In genomic region chr15:84072226-84072625, GRCm38 (mm10) we compare ENCODE assay signal across 9 mouse cellular contexts. TPM values are rescaled to one million over a fixed set of nuclear protein-coding genes. Genes with fewer than 3 reads are reported as not detected.
A peak's percentile ranks its signal among the peaks of the same experiment; 100 is the strongest.
DNase-seq lines count a peak whose midpoint lies in the region; ATAC-seq and TF ChIP-seq lines count a peak whose summit lies in the region.
"Had no signal": no experiment of that assay in that cellular context is flagged by ENCODE, and none has a peak within 500 bp of the region (broad histone marks: within the 10 kb centered on the region; RNA-seq: fewer than 3 reads in every experiment).

No protein-coding gene starts in this region.

- H3K9ac ChIP-seq in forebrain, embryonic 13.5 days = no peak overlapping the region
- H3K9ac ChIP-seq in kidney, postnatal 0 days (ENCODE audit: low read depth, low read length) = no peak overlapping the region
- H3K9ac ChIP-seq: liver, embryonic 13.5 days had no signal

- H3K27me3 ChIP-seq in forebrain, embryonic 13.5 days = peaks cover 25% of the 10 kb centered on the region; the same call in 1 of the 2 replicates
- H3K27me3 ChIP-seq in kidney, postnatal 0 days (ENCODE audit: insufficient read depth, low read length) = peaks cover 34% of the 10 kb centered on the region
- H3K27me3 ChIP-seq in small intestine, adult 2 months (ENCODE audit: control insufficient read depth, insufficient read depth, low read length) = peaks cover 12% of the 10 kb centered on the region

- H3K4me2 ChIP-seq in forebrain, embryonic 13.5 days = no peak overlapping the region
- H3K4me2 ChIP-seq in kidney, postnatal 0 days (ENCODE audit: low read length) = no peak overlapping the region
- H3K4me2 ChIP-seq: liver, embryonic 13.5 days had no signal

- DNase-seq in gastrocnemius, adult 18-20 months (ENCODE audit: low spot score) = peak; percentile 35
- DNase-seq in gastrocnemius, postnatal 25 days = no peak
- peak; percentile 65 for DNase-seq in A20 (ENCODE audit: low read depth, low spot score)
- DNase-seq in c-Kit-positive CD71-negative TER-119-negative erythroid progenitor cells, embryonic 14.5 days (ENCODE audit: low read depth) = peak; percentile 56
- DNase-seq in kidney, postnatal 0 days (ENCODE audit: low spot score) = peak; percentile 63
- DNase-seq in lung, adult 2 months = peak; percentile 25
- DNase-seq: liver, embryonic 13.5 days had no signal

- no peak for TF ChIP-seq POLR2A in lung, adult 2 months (IDR thresholded peaks at IDR 0.05; ENCODE audit: borderline replicate concordance, extremely low read depth, low read depth, low read length)
- TF ChIP-seq POLR2A in small intestine, adult 2 months (IDR thresholded peaks at IDR 0.05; ENCODE audit: low read depth, low read length) = no peak

- no peaks in the 10 kb centered on the region for H3K9me3 ChIP-seq in forebrain, embryonic 13.5 days (replicated peaks)
- H3K9me3 ChIP-seq in kidney, postnatal 0 days (replicated peaks; ENCODE audit: low read length) = no peaks in the 10 kb centered on the region
- H3K9me3 ChIP-seq: liver, embryonic 13.5 days had no signal

- 20% methylated on average over 7 of the region's 7 CpGs for WGBS in forebrain, embryonic 13.5 days
- WGBS in kidney, postnatal 0 days = 34% methylated on average over 7 of the region's 7 CpGs
- 25% methylated on average over 7 of the region's 7 CpGs for WGBS in lung, adult 2 months
- 36% methylated on average over 7 of the region's 7 CpGs for WGBS in small intestine, adult 2 months

- no peak overlapping the region for H3K27ac ChIP-seq in forebrain, embryonic 13.5 days
- no peak overlapping the region for H3K27ac ChIP-seq in kidney, postnatal 0 days
- no peak overlapping the region for H3K27ac ChIP-seq in small intestine, adult 2 months (ENCODE audit: insufficient read depth, low read depth, low read length)
- H3K27ac ChIP-seq: liver, embryonic 13.5 days had no signal

- ATAC-seq in forebrain, embryonic 13.5 days = peak; percentile 23
- ATAC-seq in kidney, postnatal 0 days (replicated peaks; ENCODE audit: low FRiP score, low read depth) = no peak

- H3K4me3 ChIP-seq in forebrain, embryonic 13.5 days = no peak overlapping the region
- H3K4me3 ChIP-seq in kidney, postnatal 0 days (replicated peaks; ENCODE audit: low read depth, low read length) = no peak overlapping the region
- H3K4me3 ChIP-seq in lung, adult 2 months (replicated peaks; ENCODE audit: extremely low read depth, low read depth, low read length) = no peak overlapping the region
- H3K4me3 ChIP-seq in small intestine, adult 2 months (ENCODE audit: low read depth, low read length) = no peak overlapping the region
- H3K4me3 ChIP-seq: liver, embryonic 13.5 days had no signal

- peaks cover 37% of the 10 kb centered on the region for H3K4me1 ChIP-seq in forebrain, embryonic 13.5 days
- no peaks in the 10 kb centered on the region for H3K4me1 ChIP-seq in kidney, postnatal 0 days (replicated peaks; ENCODE audit: insufficient read depth, low read length)
- H3K4me1 ChIP-seq in lung, adult 2 months (ENCODE audit: control insufficient read depth, insufficient read depth, low read length) = no peaks in the 10 kb centered on the region
- no peaks in the 10 kb centered on the region for H3K4me1 ChIP-seq in small intestine, adult 2 months (ENCODE audit: control insufficient read depth, insufficient read depth, insufficient read length, low read length)
- H3K4me1 ChIP-seq: liver, embryonic 13.5 days had no signal

- TF ChIP-seq CTCF in kidney, postnatal 0 days (IDR thresholded peaks at IDR 0.05; ENCODE audit: low read depth) = peak; percentile 63
- TF ChIP-seq CTCF in lung, adult 2 months (IDR thresholded peaks at IDR 0.05; ENCODE audit: insufficient read depth, low read length) = peak; percentile 50
- TF ChIP-seq CTCF in small intestine, adult 2 months (IDR thresholded peaks at IDR 0.05; ENCODE audit: extremely low read depth, insufficient read length, insufficient replicate concordance, low read depth, low read length) = peak; percentile 15; the same call in 1 of the 2 replicates

- peaks cover 7% of the 10 kb centered on the region; the same call in 1 of the 2 replicates for H3K36me3 ChIP-seq in forebrain, embryonic 13.5 days (ENCODE audit: poor library complexity, severe bottlenecking)
- no peaks in the 10 kb centered on the region for H3K36me3 ChIP-seq in kidney, postnatal 0 days (ENCODE audit: insufficient read depth, low read length)
- no peaks in the 10 kb centered on the region for H3K36me3 ChIP-seq in small intestine, adult 2 months (ENCODE audit: control insufficient read depth, insufficient read depth, low read length)
- H3K36me3 ChIP-seq: liver, embryonic 13.5 days had no signal

RNA-seq across cellular contexts. Expression of gene Efcab6, which starts 7.0 kb away (rescaled TPM):
- 1 to 10 TPM; 5.0 to 6.7 TPM for total RNA-seq in gastrocnemius, adult 18-20 months (2021)
- 1 to 10 TPM; 3.3 to 5.1 TPM for total RNA-seq in gastrocnemius, postnatal 25 days (2021)
- 1.9 and 2.3 TPM in 2 replicates for polyA plus RNA-seq in forebrain, embryonic 13.5 days (2015; fragmentation: Nextera tagmentation; extraction: Ambion mirVana)
- 0.57 and 0.63 TPM in 2 replicates for polyA plus RNA-seq in kidney, postnatal 0 days (2015; fragmentation: Nextera tagmentation; extraction: Ambion mirVana)
- polyA plus RNA-seq in lung, adult 2 months (2012; rRNA removed) = 1.6 and 2.2 TPM in 2 replicates
- not detected in 2 replicates for polyA plus RNA-seq in small intestine, adult 2 months (2012; rRNA removed)
- polyA plus RNA-seq: liver, embryonic 13.5 days had no signal

RNA-seq across cellular contexts. Expression of gene Sult4a1, which starts 33.3 kb away (rescaled TPM):
- not detected for total RNA-seq in gastrocnemius, adult 18-20 months (2021)
- total RNA-seq in gastrocnemius, postnatal 25 days (2021) = not detected
- 40.3 and 43.3 TPM in 2 replicates for polyA plus RNA-seq in forebrain, embryonic 13.5 days (2015; fragmentation: Nextera tagmentation; extraction: Ambion mirVana)
- polyA plus RNA-seq in kidney, postnatal 0 days (2015; fragmentation: Nextera tagmentation; extraction: Ambion mirVana) = 0.34 and 0.52 TPM in 2 replicates
- polyA plus RNA-seq in lung, adult 2 months (2012; rRNA removed) = 0.46 and 0.69 TPM in 2 replicates
- 0.75 and 1.6 TPM in 2 replicates for polyA plus RNA-seq in small intestine, adult 2 months (2012; rRNA removed)

RNA-seq across cellular contexts. Expression of gene Pnpla5, which starts 50.7 kb away (rescaled TPM):
- under 1 TPM in 1 of 2 experiments, not detected in 1; 0.14 TPM for total RNA-seq in gastrocnemius, adult 18-20 months (2021)
- not detected for total RNA-seq in gastrocnemius, postnatal 25 days (2021)
- polyA plus RNA-seq in forebrain, embryonic 13.5 days (2015; fragmentation: Nextera tagmentation; extraction: Ambion mirVana) = not detected in 2 replicates
- not detected in 2 replicates for polyA plus RNA-seq in kidney, postnatal 0 days (2015; fragmentation: Nextera tagmentation; extraction: Ambion mirVana)
- 1.0 and 1.2 TPM in 2 replicates for polyA plus RNA-seq in lung, adult 2 months (2012; rRNA removed)
- polyA plus RNA-seq in small intestine, adult 2 months (2012; rRNA removed) = not detected in 2 replicates
- polyA plus RNA-seq: liver, embryonic 13.5 days had no signal

Comparison
In these comparisons a context has a peak if more than half of its experiments do, and no peak if none do; other contexts are left out.
1. RNA of gene Sult4a1, which starts 33.3 kb away (polyA plus RNA-seq): 40.3 to 43.3 TPM in forebrain, embryonic 13.5 days; 0.75 to 1.6 TPM in small intestine, adult 2 months, 0.46 to 0.69 TPM in lung, adult 2 months and 0.34 to 0.52 TPM in kidney, postnatal 0 days; every median in the first group is over 10 times any median in the second.
2. Peak in every context shown above with its lines, with median percentiles within 50 percentile points of each other: CTCF ChIP-seq.